Mouse (Mus musculus) hindbrain, embryonic 14.5 days (tissue): Measurements from ENCODE around the gene Nfic. TPM values are rescaled to one million over a fixed set of nuclear protein-coding genes. Genes with fewer than 3 reads are reported as not detected.

ENCODE experiments used
- ATAC-seq: fragments of 200-750 bp; cut with Nextera tagmentation; 2 replicates; pipeline ENCODE4 v1.8.0; 2017; ENCODE audit warnings: moderate number of reproducible peaks, mild to moderate bottlenecking, moderate TSS enrichment, moderate library complexity; ENCODE audit not compliant: low FRiP score
- DNase-seq: peaks from one replicate; pipeline ENCODE4 v3.0.0-alpha.2; 2015; ENCODE audit warnings: low spot score
- H3K27ac ChIP-seq: fragments of 300-500 bp; sonication (generic); 2 replicates; pipeline ENCODE4 v1.5.1; 2014; ENCODE audit warnings: mild to moderate bottlenecking, moderate library complexity
- H3K27me3 ChIP-seq: fragments of 300-500 bp; sonication (generic); 2 replicates; pipeline ENCODE4 v1.6.1; 2014; ENCODE audit warnings: mild to moderate bottlenecking, low read length, mixed read lengths; ENCODE audit not compliant: control insufficient read depth, insufficient read depth
- H3K36me3 ChIP-seq: fragments of 300-500 bp; sonication (generic); replicated peaks from 2 replicates; pipeline ENCODE4 v1.6.1; 2014; ENCODE audit not compliant: control insufficient read depth, insufficient read depth
- H3K4me1 ChIP-seq: fragments of 300-500 bp; sonication (generic); replicated peaks from 2 replicates; pipeline ENCODE4 v1.6.1; 2014; ENCODE audit warnings: antibody characterized with exemption, low read length, mixed read lengths; ENCODE audit not compliant: control insufficient read depth, insufficient read depth
- H3K4me2 ChIP-seq: fragments of 300-500 bp; sonication (generic); replicated peaks from 2 replicates; pipeline ENCODE4 v1.6.1; 2014; ENCODE audit warnings: mild to moderate bottlenecking, moderate library complexity
- H3K4me3 ChIP-seq: fragments of 300-500 bp; sonication (generic); replicated peaks from 2 replicates; pipeline ENCODE4 v1.5.1; 2014; ENCODE audit warnings: mild to moderate bottlenecking, low read length
- H3K9ac ChIP-seq: fragments of 300-500 bp; sonication (generic); 2 replicates; pipeline ENCODE4 v1.6.1; 2014
- H3K9me3 ChIP-seq: fragments of 300-500 bp; sonication (generic); 2 replicates; pipeline ENCODE4 v1.6.1; 2016; ENCODE audit warnings: low read length; ENCODE audit not compliant: control insufficient read depth
- WGBS: fragments of 180-500 bp; shearing (Covaris S2); extraction: QIAGEN DNeasy Blood & Tissue Kit; methylation state at CpG from one replicate; pipeline ENCODE4 v1.1.7; 2014; 5-methylcytosine and 5-hydroxymethylcytosine counted together
- polyA plus RNA-seq: library from polyadenylated mRNA; unstranded; fragments of >200 nt; fragmentation: Nextera tagmentation; extraction: Ambion mirVana; gene quantifications from 2 replicates; pipeline ENCODE4 v1.2.1, GENCODE M21; 2014

Gene Nfic
- 17.3 and 25.8 TPM in 2 replicates for polyA plus RNA-seq

- WGBS: 68% methylated on average over 25 of the region's 28 CpGs
- ATAC-seq: no peak
- peaks cover 63% of the 10 kb centered on the region for H3K27me3 ChIP-seq
These were observed at the start of gene Nfic for GRCm38 (mm10) chr10:81455181-81455895. Gene Nfic, minus strand, starts transcription at chr10:81455635.

GRCm38 (mm10) chr10:81502658-81503057 is 47.2 kb upstream of the Nfic start:
- Histone ChIP-seq H3K36me3 (no peaks in the 10 kb centered on the region), H3K9me3 (no peaks in the 10 kb centered on the region), H3K4me2 (peak overlapping the region; percentile 61), H3K4me1 (no peaks in the 10 kb centered on the region), H3K27ac (no peak overlapping the region), H3K4me3 (peak overlapping the region; percentile 33), H3K9ac (peak overlapping the region; percentile 58; the same call in 1 of the 2 replicates), H3K27me3 (peaks cover 9% of the 10 kb centered on the region; the same call in 1 of the 2 replicates)
- 2% methylated on average over 30 of the region's 36 CpGs for WGBS
- peak; percentile 57 for ATAC-seq
- peak; percentile 86 for DNase-seq

More at GRCm38 (mm10) chr10:81455181-81455895, at the start of gene Nfic:
- Histone ChIP-seq H3K9ac (no peak within 1 kb of the TSS), H3K36me3 (no peaks in the 10 kb centered on the region), H3K4me1 (no peaks in the 10 kb centered on the region), H3K4me3 (no peak within 1 kb of the TSS), H3K4me2 (no peak within 1 kb of the TSS), H3K27ac (no peak within 1 kb of the TSS), H3K9me3 (no peaks in the 10 kb centered on the region)
- DNase-seq: no peak

GRCm38 (mm10) chr10:81501863-81502262 is 46.4 kb upstream of the Nfic start:
- 87% methylated on average over 5 of the region's 5 CpGs for WGBS
- Histone ChIP-seq H3K9me3 (no peaks in the 10 kb centered on the region), H3K4me2 (no peak overlapping the region), H3K9ac (no peak overlapping the region), H3K4me3 (no peak overlapping the region), H3K27me3 (peaks cover 9% of the 10 kb centered on the region; the same call in 1 of the 2 replicates), H3K27ac (no peak overlapping the region), H3K4me1 (peaks cover 5% of the 10 kb centered on the region), H3K36me3 (no peaks in the 10 kb centered on the region)
- no peak for ATAC-seq
- no peak for DNase-seq

- ATAC-seq (no peak), DNase-seq (no peak)
- 79% methylated on average over 3 of the region's 3 CpGs for WGBS
- Histone ChIP-seq H3K4me2 (no peak within 1 kb of the TSS), H3K36me3 (no peaks in the 10 kb centered on the region), H3K27me3 (peaks cover 9% of the 10 kb centered on the region; the same call in 1 of the 2 replicates), H3K9me3 (no peaks in the 10 kb centered on the region), H3K4me3 (no peak within 1 kb of the TSS), H3K4me1 (peaks cover 11% of the 10 kb centered on the region), H3K27ac (no peak within 1 kb of the TSS), H3K9ac (no peak within 1 kb of the TSS)
These were observed 44.6 kb upstream of the Nfic start, which contains the start of gene S1pr4 for GRCm38 (mm10) chr10:81500032-81500431. Gene S1pr4, minus strand, starts transcription at chr10:81500132.

GRCm38 (mm10) chr10:81499250-81499901 is 43.9 kb upstream of the Nfic start:
- H3K4me1 ChIP-seq: peaks cover 16% of the 10 kb centered on the region
- no peaks in the 10 kb centered on the region for H3K36me3 ChIP-seq
- H3K9ac ChIP-seq: no peak overlapping the region
- peaks cover 9% of the 10 kb centered on the region; the same call in 1 of the 2 replicates for H3K27me3 ChIP-seq
- H3K4me3 ChIP-seq: no peak overlapping the region
- H3K27ac ChIP-seq: no peak overlapping the region
- ATAC-seq (no peak), DNase-seq (no peak)
- H3K9me3 ChIP-seq: no peaks in the 10 kb centered on the region
- 76% methylated on average over 23 of the region's 23 CpGs for WGBS
- H3K4me2 ChIP-seq: no peak overlapping the region

- H3K4me3 ChIP-seq: no peak overlapping the region
These were observed 43.1 kb upstream of the Nfic start for GRCm38 (mm10) chr10:81498316-81499249.

GRCm38 (mm10) chr10:81497401-81498270 is 42.2 kb upstream of the Nfic start:
- WGBS: 81% methylated on average over 17 of the region's 17 CpGs
- Histone ChIP-seq H3K9ac (peak overlapping the region; percentile 75), H3K4me1 (peaks cover 16% of the 10 kb centered on the region), H3K27me3 (no peaks in the 10 kb centered on the region), H3K9me3 (no peaks in the 10 kb centered on the region), H3K4me3 (no peak overlapping the region), H3K4me2 (peak overlapping the region; percentile 86), H3K27ac (peak overlapping the region; percentile 67; the same call in 1 of the 2 replicates), H3K36me3 (peaks cover 2% of the 10 kb centered on the region; the same call in 1 of the 2 replicates)
- ATAC-seq (no peak), DNase-seq (no peak)

More at GRCm38 (mm10) chr10:81498316-81499249, 43.1 kb upstream of the Nfic start:
- Histone ChIP-seq H3K4me2 (no peak overlapping the region), H3K27me3 (peaks cover 5% of the 10 kb centered on the region; the same call in 1 of the 2 replicates), H3K9me3 (no peaks in the 10 kb centered on the region), H3K36me3 (no peaks in the 10 kb centered on the region), H3K27ac (no peak overlapping the region), H3K4me1 (peaks cover 16% of the 10 kb centered on the region), H3K9ac (peak overlapping the region; percentile 20; the same call in 1 of the 2 replicates)
- WGBS: 87% methylated on average over 38 of the region's 38 CpGs
- DNase-seq (no peak), ATAC-seq (no peak)

GRCm38 (mm10) chr10:81496969-81497368 is 41.5 kb upstream of the Nfic start:
- peak overlapping the region; percentile 67 for H3K27ac ChIP-seq
- H3K27me3 ChIP-seq: no peaks in the 10 kb centered on the region
- WGBS: 39% methylated on average over 4 of the region's 4 CpGs
- DNase-seq: no peak
- no peaks in the 10 kb centered on the region for H3K9me3 ChIP-seq
- peaks cover 16% of the 10 kb centered on the region for H3K4me1 ChIP-seq
- H3K36me3 ChIP-seq: peaks cover 9% of the 10 kb centered on the region
- peak overlapping the region; percentile 86 for H3K4me2 ChIP-seq
- peak overlapping the region; percentile 75 for H3K9ac ChIP-seq
- ATAC-seq: no peak
- H3K4me3 ChIP-seq: peak overlapping the region; percentile 81
